Mouse (Mus musculus): ENCODE data around the gene Gm11096. TPM values are rescaled to one million over a fixed set of nuclear protein-coding genes. Genes with fewer than 3 reads are reported as not detected.
A peak's percentile ranks its signal among the peaks of the same experiment; 100 is the strongest.

Gene Gm11096
- not detected in 2 replicates for polyA plus RNA-seq (2015; fragmentation: Nextera tagmentation; extraction: Ambion mirVana)

DNA sequence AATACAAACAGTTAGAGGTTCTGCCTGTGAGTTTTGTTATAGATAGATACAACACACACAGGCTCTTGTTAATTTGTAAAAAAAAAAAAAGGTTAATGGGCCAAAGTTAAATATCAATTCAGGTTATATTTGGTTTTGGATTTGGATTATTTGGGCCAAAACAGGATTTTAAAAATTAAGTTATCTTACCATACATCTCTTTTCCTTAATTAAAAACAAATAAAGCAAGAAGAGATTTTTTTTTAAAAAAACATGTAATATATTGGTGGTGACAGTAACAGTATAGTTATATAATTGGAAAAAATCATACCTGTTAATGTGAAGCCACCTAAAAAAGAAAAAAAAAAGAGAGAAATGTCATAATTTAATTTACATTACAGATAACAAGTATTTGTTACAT lies at the start of gene Gm11096:
Gene Gm11096 (plus strand): TSS at position 301 of the 400 bp plus-strand sequence.
- H3K4me1 ChIP-seq (ENCODE audit: insufficient read depth, low read length), result no peaks in the 10 kb centered on the region
- H3K27ac ChIP-seq (ENCODE audit: low read length), result no peak within 1 kb of the TSS
- H3K36me3 ChIP-seq (ENCODE audit: insufficient read depth, low read length), result peaks cover 18% of the 10 kb centered on the region; the same call in 1 of the 2 replicates
- H3K27me3 ChIP-seq (ENCODE audit: insufficient read depth, low read length), result no peaks in the 10 kb centered on the region
- no peaks in the 10 kb centered on the region for H3K9me3 ChIP-seq (ENCODE audit: low read length)
- H3K4me3 ChIP-seq (ENCODE audit: low read length), result no peak within 1 kb of the TSS
- no peak within 1 kb of the TSS for H3K9ac ChIP-seq (replicated peaks; ENCODE audit: low read length)
- H3K4me2 ChIP-seq (replicated peaks; ENCODE audit: low read depth, low read length), result no peak within 1 kb of the TSS
- no peak for ATAC-seq (ENCODE audit: low FRiP score, low TSS enrichment)

DNA sequence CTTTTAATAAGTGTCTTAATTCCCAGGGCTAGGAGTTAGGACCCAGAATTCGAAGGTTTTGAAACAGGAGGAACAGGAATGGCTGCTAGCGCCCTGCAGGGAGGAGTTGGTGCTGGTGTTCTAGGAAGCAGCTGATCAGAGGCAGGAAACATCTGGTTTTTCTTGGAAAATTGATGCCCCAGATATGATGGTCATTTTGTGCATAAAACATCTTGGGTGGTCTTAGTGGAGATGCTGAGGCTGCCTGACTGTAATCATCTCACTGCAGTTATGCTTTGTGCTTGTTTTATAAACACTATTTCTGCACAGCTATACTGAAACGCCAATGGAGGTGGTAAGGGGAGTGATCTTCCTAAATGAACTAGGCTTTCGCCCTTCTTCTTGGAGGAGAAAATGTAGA lies 48.5 kb upstream of the Gm11096 start:
- no peaks in the 10 kb centered on the region for H3K9me3 ChIP-seq (ENCODE audit: low read length)
- H3K27me3 ChIP-seq (ENCODE audit: insufficient read depth, low read length), result no peaks in the 10 kb centered on the region
- H3K4me1 ChIP-seq (ENCODE audit: insufficient read depth, low read length), result peaks cover 26% of the 10 kb centered on the region
- no peak for ATAC-seq (ENCODE audit: low FRiP score, low TSS enrichment)
- no peak overlapping the region for H3K4me3 ChIP-seq (ENCODE audit: low read length)
- WGBS, result 60% methylated on average over 4 of the region's 4 CpGs
- 0 out of 2 replicates have a peak, but pooled peaks cover 4% of the 10 kb centered on the region for H3K36me3 ChIP-seq (ENCODE audit: insufficient read depth, low read length)
- peak overlapping the region; percentile 23; the same call in 1 of the 2 replicates for H3K27ac ChIP-seq (ENCODE audit: low read length)
- no peak overlapping the region for H3K4me2 ChIP-seq (replicated peaks; ENCODE audit: low read depth, low read length)
- no peak overlapping the region for H3K9ac ChIP-seq (replicated peaks; ENCODE audit: low read length)

DNA sequence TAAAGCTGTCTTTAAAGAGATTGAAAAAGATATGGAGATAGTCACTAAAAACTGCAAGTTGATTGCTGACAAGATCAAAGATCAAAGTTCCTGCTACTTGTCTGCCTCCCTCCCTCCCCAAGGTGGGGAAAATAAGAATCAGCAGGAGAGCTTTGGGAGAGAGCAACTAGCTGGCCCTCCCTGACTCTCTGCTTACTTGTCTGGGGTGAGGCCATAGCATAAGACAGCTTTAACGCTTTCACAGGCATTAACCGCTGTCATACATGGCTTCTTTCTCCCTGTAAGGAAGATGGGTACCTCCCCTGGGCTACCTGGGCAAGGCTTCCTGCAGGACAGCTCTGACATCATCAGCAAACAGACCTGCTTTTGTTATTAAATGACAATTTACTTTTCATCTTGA lies 47.4 kb upstream of the Gm11096 start:
- Histone ChIP-seq H3K4me3 (ENCODE audit: low read length) (no peak overlapping the region), H3K4me2 (replicated peaks; ENCODE audit: low read depth, low read length) (no peak overlapping the region), H3K4me1 (ENCODE audit: insufficient read depth, low read length) (peaks cover 21% of the 10 kb centered on the region), H3K9ac (replicated peaks; ENCODE audit: low read length) (no peak overlapping the region), H3K27ac (ENCODE audit: low read length) (peak overlapping the region; percentile 15; the same call in 1 of the 2 replicates), H3K27me3 (ENCODE audit: insufficient read depth, low read length) (no peaks in the 10 kb centered on the region), H3K36me3 (ENCODE audit: insufficient read depth, low read length) (no peaks in the 10 kb centered on the region), H3K9me3 (ENCODE audit: low read length) (no peaks in the 10 kb centered on the region)
- 15% methylated on average over 2 of the region's 2 CpGs for WGBS
- peak; percentile 57; the same call in 1 of the 2 replicates for ATAC-seq (ENCODE audit: low FRiP score, low TSS enrichment)

DNA sequence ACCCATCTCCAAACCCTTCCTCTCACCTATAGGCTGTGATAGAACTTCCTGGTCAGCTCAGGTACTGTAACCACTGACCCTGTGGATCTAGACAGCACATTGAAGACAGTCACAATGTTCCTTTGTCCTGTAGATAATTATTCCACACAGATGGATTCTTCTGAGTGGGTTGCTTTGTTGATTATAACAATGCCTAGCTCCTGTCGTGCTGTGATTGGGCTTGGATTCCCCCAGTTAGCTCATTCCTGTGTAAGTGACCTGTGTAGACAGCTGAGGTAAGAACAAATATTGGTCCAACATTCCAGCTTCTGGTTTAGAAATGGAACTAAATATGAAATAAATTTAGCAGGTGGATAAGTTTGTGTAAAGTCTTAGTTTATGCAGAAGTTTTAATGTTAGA lies 44.1 kb upstream of the Gm11096 start:
- Histone ChIP-seq H3K36me3 (ENCODE audit: insufficient read depth, low read length) (no peaks in the 10 kb centered on the region), H3K9ac (replicated peaks; ENCODE audit: low read length) (no peak overlapping the region), H3K27me3 (ENCODE audit: insufficient read depth, low read length) (no peaks in the 10 kb centered on the region), H3K9me3 (ENCODE audit: low read length) (no peaks in the 10 kb centered on the region), H3K4me1 (ENCODE audit: insufficient read depth, low read length) (peaks cover 20% of the 10 kb centered on the region), H3K4me3 (ENCODE audit: low read length) (no peak overlapping the region), H3K4me2 (replicated peaks; ENCODE audit: low read depth, low read length) (no peak overlapping the region), H3K27ac (ENCODE audit: low read length) (no peak overlapping the region)
- WGBS, result 88% methylated on average over 1 of the region's 1 CpGs
- ATAC-seq (ENCODE audit: low FRiP score, low TSS enrichment), result no peak

DNA sequence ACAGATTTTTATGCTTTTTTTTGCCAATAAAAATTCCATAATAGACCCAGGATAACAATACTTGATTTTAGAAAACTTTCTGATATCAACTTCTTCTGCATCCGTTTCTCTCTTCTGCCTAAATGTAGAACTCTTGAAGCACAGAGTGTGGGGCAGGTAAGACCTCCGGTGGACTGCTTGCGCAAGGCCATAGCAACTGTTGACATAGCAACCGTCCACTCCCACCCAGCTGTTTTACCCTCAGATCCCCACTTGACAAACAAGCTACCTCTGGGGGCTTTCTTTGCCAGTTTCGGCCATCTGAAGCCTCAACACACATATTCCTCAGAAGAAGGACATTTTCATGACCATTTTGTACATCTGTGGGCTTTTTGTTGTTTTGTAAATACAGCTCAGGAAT lies 41.2 kb upstream of the Gm11096 start:
- H3K27ac ChIP-seq (ENCODE audit: low read length), result no peak overlapping the region
- no peaks in the 10 kb centered on the region for H3K36me3 ChIP-seq (ENCODE audit: insufficient read depth, low read length)
- H3K27me3 ChIP-seq (ENCODE audit: insufficient read depth, low read length), result no peaks in the 10 kb centered on the region
- no peak overlapping the region for H3K9ac ChIP-seq (replicated peaks; ENCODE audit: low read length)
- 55% methylated on average over 5 of the region's 5 CpGs for WGBS
- ATAC-seq (ENCODE audit: low FRiP score, low TSS enrichment), result no peak
- H3K4me3 ChIP-seq (ENCODE audit: low read length), result no peak overlapping the region
- H3K4me2 ChIP-seq (replicated peaks; ENCODE audit: low read depth, low read length), result no peak overlapping the region
- 0 out of 2 replicates have a peak, but pooled peaks cover 5% of the 10 kb centered on the region for H3K4me1 ChIP-seq (ENCODE audit: insufficient read depth, low read length)
- no peaks in the 10 kb centered on the region for H3K9me3 ChIP-seq (ENCODE audit: low read length)

DNA sequence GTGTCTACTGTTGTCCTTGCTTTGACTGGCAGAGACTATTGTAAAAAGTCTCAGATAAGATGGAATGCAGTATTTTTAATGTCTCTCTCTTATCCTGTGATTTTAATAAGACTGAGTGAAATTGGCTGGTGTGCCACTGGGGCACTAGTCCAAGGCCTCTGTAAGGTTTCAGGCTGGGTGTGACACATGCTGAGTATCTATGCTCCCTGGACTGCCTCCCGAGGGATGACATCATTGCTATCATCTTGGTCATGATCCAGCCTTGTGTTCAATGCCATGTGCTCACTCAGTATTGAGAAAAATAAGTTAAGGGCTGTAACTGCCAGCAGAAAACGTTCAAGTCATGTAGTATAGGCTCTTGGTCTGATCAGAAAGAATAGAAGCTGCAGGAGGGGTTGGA lies 38.9 kb upstream of the Gm11096 start:
- Histone ChIP-seq H3K27ac (ENCODE audit: low read length) (no peak overlapping the region), H3K4me3 (ENCODE audit: low read length) (no peak overlapping the region), H3K4me1 (ENCODE audit: insufficient read depth, low read length) (0 out of 2 replicates have a peak, but pooled peaks cover 5% of the 10 kb centered on the region), H3K9me3 (ENCODE audit: low read length) (no peaks in the 10 kb centered on the region), H3K9ac (replicated peaks; ENCODE audit: low read length) (no peak overlapping the region), H3K36me3 (ENCODE audit: insufficient read depth, low read length) (peaks cover 12% of the 10 kb centered on the region), H3K27me3 (ENCODE audit: insufficient read depth, low read length) (no peaks in the 10 kb centered on the region), H3K4me2 (replicated peaks; ENCODE audit: low read depth, low read length) (no peak overlapping the region)
- ATAC-seq (ENCODE audit: low FRiP score, low TSS enrichment), result no peak
- WGBS, result 82% methylated on average over 2 of the region's 2 CpGs

DNA sequence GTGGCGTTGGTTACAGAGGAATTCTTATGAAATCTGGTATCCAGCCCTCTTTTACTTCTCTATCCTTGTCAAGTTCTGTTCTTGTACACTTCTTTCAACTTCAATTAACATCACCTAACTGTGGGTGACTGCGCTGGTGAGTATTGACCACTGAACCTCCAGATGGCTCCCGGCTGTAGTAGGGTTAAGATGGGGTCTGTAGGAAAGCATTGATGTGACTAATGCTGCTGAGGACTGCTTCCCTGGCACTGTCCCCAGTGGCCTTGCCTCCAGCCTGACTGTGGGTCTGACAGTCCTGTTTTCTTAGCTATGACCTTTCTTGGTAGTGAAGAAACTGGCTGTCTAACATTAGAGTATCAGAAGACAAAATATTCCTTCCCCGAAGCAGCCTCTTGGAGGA lies 38.4 kb upstream of the Gm11096 start:
- no peak overlapping the region for H3K4me2 ChIP-seq (replicated peaks; ENCODE audit: low read depth, low read length)
- no peaks in the 10 kb centered on the region for H3K9me3 ChIP-seq (ENCODE audit: low read length)
- 0 out of 2 replicates have a peak, but pooled peaks cover 5% of the 10 kb centered on the region for H3K4me1 ChIP-seq (ENCODE audit: insufficient read depth, low read length)
- H3K27ac ChIP-seq (ENCODE audit: low read length), result no peak overlapping the region
- peaks cover 16% of the 10 kb centered on the region for H3K36me3 ChIP-seq (ENCODE audit: insufficient read depth, low read length)
- no peak overlapping the region for H3K9ac ChIP-seq (replicated peaks; ENCODE audit: low read length)
- H3K27me3 ChIP-seq (ENCODE audit: insufficient read depth, low read length), result no peaks in the 10 kb centered on the region
- 0 out of 2 replicates have a peak, but pooled peaks have one; percentile 39 for ATAC-seq (ENCODE audit: low FRiP score, low TSS enrichment)
- 81% methylated on average over 4 of the region's 4 CpGs for WGBS
- H3K4me3 ChIP-seq (ENCODE audit: low read length), result no peak overlapping the region

DNA sequence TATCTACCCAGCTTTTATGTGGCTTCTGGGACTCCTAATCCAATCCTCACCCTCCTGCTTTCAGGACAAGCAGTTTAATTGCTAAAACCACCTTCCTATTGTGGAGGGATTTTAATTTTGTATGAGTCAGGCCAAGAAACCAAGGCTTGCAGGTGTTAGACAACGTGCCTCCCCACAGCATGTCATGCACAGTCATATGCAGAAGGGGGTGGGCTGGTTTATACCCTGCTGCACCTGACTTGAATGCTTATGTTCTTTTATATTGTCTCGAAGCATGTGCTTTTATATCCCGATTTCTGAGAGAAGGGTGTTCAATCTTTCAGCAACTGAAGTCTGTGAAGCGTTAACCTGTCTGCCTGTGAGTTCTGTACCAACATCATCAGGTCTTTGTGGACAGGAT lies 37.3 kb upstream of the Gm11096 start:
- no peaks in the 10 kb centered on the region for H3K27me3 ChIP-seq (ENCODE audit: insufficient read depth, low read length)
- H3K4me2 ChIP-seq (replicated peaks; ENCODE audit: low read depth, low read length), result no peak overlapping the region
- no peak overlapping the region for H3K9ac ChIP-seq (replicated peaks; ENCODE audit: low read length)
- 84% methylated on average over 4 of the region's 4 CpGs for WGBS
- H3K36me3 ChIP-seq (ENCODE audit: insufficient read depth, low read length), result peaks cover 16% of the 10 kb centered on the region
- no peak for ATAC-seq (ENCODE audit: low FRiP score, low TSS enrichment)
- no peaks in the 10 kb centered on the region for H3K9me3 ChIP-seq (ENCODE audit: low read length)
- H3K4me3 ChIP-seq (ENCODE audit: low read length), result no peak overlapping the region
- no peak overlapping the region for H3K27ac ChIP-seq (ENCODE audit: low read length)
- 0 out of 2 replicates have a peak, but pooled peaks cover 5% of the 10 kb centered on the region for H3K4me1 ChIP-seq (ENCODE audit: insufficient read depth, low read length)

DNA sequence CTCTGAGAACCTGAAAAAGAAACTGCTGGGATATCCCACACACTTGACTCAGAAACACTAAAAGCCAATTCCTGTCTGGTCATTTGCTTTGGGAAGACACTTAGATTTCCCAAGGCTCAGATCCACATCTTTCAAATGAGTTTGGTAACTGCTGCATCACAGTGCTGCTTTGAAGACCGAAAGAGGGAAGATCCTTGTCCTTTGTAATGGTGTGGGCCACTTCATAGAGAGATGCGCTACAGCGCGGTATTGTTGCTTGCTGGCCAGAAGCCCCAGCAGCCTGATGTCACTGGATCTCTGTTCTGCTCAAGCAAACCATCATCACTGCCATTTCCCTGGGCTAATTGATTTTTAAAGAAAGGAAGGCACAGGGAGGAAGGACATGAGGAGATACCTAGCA lies 28.8 kb upstream of the Gm11096 start:
- ATAC-seq (ENCODE audit: low FRiP score, low TSS enrichment), result no peak
- Histone ChIP-seq H3K36me3 (ENCODE audit: insufficient read depth, low read length) (peaks cover 4% of the 10 kb centered on the region), H3K9ac (replicated peaks; ENCODE audit: low read length) (no peak overlapping the region), H3K27ac (ENCODE audit: low read length) (no peak overlapping the region), H3K4me2 (replicated peaks; ENCODE audit: low read depth, low read length) (no peak overlapping the region), H3K4me1 (ENCODE audit: insufficient read depth, low read length) (no peaks in the 10 kb centered on the region), H3K4me3 (ENCODE audit: low read length) (no peak overlapping the region), H3K9me3 (ENCODE audit: low read length) (no peaks in the 10 kb centered on the region), H3K27me3 (ENCODE audit: insufficient read depth, low read length) (no peaks in the 10 kb centered on the region)
- 90% methylated on average over 4 of the region's 4 CpGs for WGBS

DNA sequence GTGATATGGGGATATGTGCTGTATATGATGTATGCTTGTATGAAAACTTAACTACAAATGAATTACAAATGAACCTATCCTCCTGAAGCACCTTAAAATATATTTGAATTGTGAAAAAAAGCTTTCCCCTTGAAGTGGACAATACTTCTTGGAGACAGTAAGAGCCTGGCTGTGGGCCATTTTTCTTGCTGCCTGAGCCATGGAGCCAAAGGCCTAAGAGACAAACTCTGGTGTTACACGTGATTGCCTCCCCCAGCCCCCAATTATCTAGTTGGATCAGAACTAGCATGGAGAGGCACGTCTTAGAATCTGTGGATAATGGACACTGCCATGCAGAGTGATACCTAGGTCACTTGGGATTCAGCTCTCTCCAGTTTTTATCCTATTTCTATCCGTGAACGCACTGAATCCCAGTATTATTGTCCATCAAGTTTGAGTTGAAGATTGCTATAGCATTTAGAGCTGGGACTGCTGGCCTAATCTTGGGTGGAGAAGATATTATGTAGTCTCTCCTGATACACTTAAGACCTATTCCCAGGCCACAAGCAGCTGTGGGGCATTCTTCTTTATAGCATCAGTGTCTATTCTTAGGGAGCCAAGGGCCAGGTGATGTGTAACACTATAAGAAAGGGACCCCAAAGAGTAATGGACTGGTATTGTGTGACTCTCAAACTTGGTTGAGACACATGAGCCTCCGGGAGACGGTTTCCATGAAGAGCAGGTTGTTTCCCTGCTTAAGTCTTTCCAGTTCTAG lies 25.0 kb upstream of the Gm11096 start:
- no peaks in the 10 kb centered on the region for H3K4me1 ChIP-seq (ENCODE audit: insufficient read depth, low read length)
- no peak overlapping the region for H3K9ac ChIP-seq (replicated peaks; ENCODE audit: low read length)
- no peaks in the 10 kb centered on the region for H3K27me3 ChIP-seq (ENCODE audit: insufficient read depth, low read length)
- no peak overlapping the region for H3K4me3 ChIP-seq (ENCODE audit: low read length)
- no peaks in the 10 kb centered on the region for H3K36me3 ChIP-seq (ENCODE audit: insufficient read depth, low read length)
- ATAC-seq (ENCODE audit: low FRiP score, low TSS enrichment), result no peak
- H3K9me3 ChIP-seq (ENCODE audit: low read length), result no peaks in the 10 kb centered on the region
- H3K27ac ChIP-seq (ENCODE audit: low read length), result no peak overlapping the region
- WGBS, result 88% methylated on average over 6 of the region's 6 CpGs
- H3K4me2 ChIP-seq (replicated peaks; ENCODE audit: low read depth, low read length), result no peak overlapping the region
